Mouse (Mus musculus): Measurements from ENCODE around the gene Rbms3. TPM values are rescaled to one million over a fixed set of nuclear protein-coding genes. Genes with fewer than 3 reads are reported as not detected.

Gene Rbms3
- total and polyA plus RNA-seq, 2 experiments from 2014 or later = 56.3 to 77.9 TPM

DNA sequence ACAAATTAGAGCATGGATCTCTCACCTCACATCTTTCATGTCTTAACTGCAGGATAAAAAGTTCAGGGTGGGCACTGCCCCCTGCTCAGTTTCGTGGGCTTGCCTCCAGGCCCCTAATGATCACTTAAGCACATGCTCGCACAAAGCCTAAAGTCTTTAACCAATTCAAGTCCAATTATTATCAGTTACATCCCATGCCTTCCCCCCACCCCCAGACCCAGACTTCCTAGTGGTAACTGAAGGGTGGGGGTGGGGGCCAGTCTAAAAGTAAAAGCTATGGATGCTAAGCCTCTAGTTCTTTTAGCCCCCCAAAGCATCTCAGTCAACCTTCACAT is 378.9 kb downstream of the Rbms3 start:
- Histone ChIP-seq H3K9me3 (ENCODE audit: low read length) (no peaks in the 10 kb centered on the region), H3K36me3 (ENCODE audit: insufficient read depth, low read length) (no peaks in the 10 kb centered on the region), H3K4me2 (ENCODE audit: low read depth, low read length) (peak overlapping the region; percentile 75), H3K9ac (replicated peaks; ENCODE audit: low read length) (peak overlapping the region; percentile 60), H3K4me1 (ENCODE audit: insufficient read depth, low read length) (peaks cover 6% of the 10 kb centered on the region), H3K27me3 (ENCODE audit: insufficient read depth, low read length) (no peaks in the 10 kb centered on the region), H3K27ac (peak overlapping the region; percentile 16; the same call in 1 of the 2 replicates), H3K4me3 (ENCODE audit: low read length) (peak overlapping the region; percentile 52)
- WGBS = 11% methylated on average over 2 of the region's 2 CpGs
- no peak; the same call in 1 of the 2 replicates for ATAC-seq
- no peak for TF ChIP-seq CTCF (IDR thresholded peaks at IDR 0.05; ENCODE audit: low read depth)
- no peak for DNase-seq (ENCODE audit: low spot score)

GRCm38 (mm10) chr9:117250036-117250830 is 379.5 kb downstream of the Rbms3 start:
- H3K4me3 ChIP-seq (ENCODE audit: low read length) = peak overlapping the region; percentile 52
- no peak for TF ChIP-seq CTCF (IDR thresholded peaks at IDR 0.05; ENCODE audit: low read depth)
- H3K9me3 ChIP-seq (ENCODE audit: low read length) = no peaks in the 10 kb centered on the region
- peak overlapping the region; percentile 60 for H3K9ac ChIP-seq (replicated peaks; ENCODE audit: low read length)
- ATAC-seq = peak; percentile 39; the same call in 1 of the 2 replicates
- H3K27ac ChIP-seq = peak overlapping the region; percentile 16; the same call in 1 of the 2 replicates
- peaks cover 6% of the 10 kb centered on the region for H3K4me1 ChIP-seq (ENCODE audit: insufficient read depth, low read length)
- H3K4me2 ChIP-seq (ENCODE audit: low read depth, low read length) = peak overlapping the region; percentile 75
- no peaks in the 10 kb centered on the region for H3K27me3 ChIP-seq (ENCODE audit: insufficient read depth, low read length)
- no peaks in the 10 kb centered on the region for H3K36me3 ChIP-seq (ENCODE audit: insufficient read depth, low read length)
- 21% methylated on average over 13 of the region's 13 CpGs for WGBS
- peak; percentile 37 for DNase-seq (ENCODE audit: low spot score)

DNA sequence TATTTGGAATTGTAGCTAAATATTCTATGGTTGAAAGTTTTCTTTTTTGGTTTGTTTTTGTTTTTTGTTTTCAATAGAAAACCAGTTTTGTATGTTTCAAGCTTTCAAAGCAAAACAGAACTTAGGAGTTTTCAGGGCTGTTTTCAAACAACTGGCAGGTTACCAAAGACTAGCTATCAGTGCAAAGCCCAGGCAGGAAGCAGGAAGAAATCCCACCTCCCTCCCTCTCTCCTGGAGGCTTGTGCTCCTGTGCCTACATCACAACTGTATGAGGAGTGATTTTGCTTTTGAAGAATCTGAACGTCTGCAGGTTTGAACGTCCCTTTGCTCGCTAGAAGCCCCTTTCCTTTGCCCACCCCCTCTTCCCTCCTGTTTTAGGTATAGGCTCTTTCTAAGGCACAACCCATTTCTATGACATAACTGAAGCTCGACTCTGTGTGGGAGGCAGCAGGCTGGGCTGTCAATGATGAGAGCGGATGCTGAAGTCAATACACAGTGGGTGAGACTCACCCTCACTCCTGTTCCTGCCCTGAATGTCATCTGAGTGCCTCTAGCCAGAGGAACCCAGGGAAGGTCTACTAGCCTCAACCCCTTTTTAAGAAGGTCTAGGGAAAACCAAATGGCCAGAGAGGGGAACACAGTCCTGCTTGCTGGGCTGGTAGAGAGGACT is 382.3 kb downstream of the Rbms3 start:
- TF ChIP-seq CTCF (IDR thresholded peaks at IDR 0.05; ENCODE audit: low read depth) = no peak
- Histone ChIP-seq H3K27me3 (ENCODE audit: insufficient read depth, low read length) (no peaks in the 10 kb centered on the region), H3K27ac (no peak overlapping the region), H3K4me3 (ENCODE audit: low read length) (no peak overlapping the region), H3K9me3 (ENCODE audit: low read length) (no peaks in the 10 kb centered on the region), H3K4me1 (ENCODE audit: insufficient read depth, low read length) (peaks cover 6% of the 10 kb centered on the region; the same call in 1 of the 2 replicates), H3K4me2 (ENCODE audit: low read depth, low read length) (peak overlapping the region; percentile 43), H3K9ac (replicated peaks; ENCODE audit: low read length) (no peak overlapping the region), H3K36me3 (ENCODE audit: insufficient read depth, low read length) (no peaks in the 10 kb centered on the region)
- 39% methylated on average over 5 of the region's 5 CpGs for WGBS
- no peak for ATAC-seq
- no peak for DNase-seq (ENCODE audit: low spot score)

DNA sequence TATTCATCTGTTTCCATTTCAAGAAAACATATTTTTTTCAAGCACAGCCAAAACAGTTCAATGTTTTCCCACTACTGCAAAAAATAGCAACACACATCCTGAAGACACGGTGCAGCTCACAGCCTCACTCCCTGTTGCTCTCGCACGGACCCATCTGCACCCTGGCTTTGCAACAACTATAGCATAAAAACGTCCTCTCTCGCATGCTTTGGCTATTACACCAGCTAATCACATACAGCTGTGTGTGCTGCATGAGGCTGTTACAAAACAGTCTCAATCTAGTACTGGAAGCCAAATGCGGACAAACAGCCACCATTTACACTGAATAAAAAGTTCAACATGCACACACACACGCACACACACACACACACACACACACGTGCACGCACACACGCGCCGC is 383.5 kb downstream of the Rbms3 start:
- Histone ChIP-seq H3K4me2 (ENCODE audit: low read depth, low read length) (peak overlapping the region; percentile 10; the same call in 1 of the 2 replicates), H3K4me1 (ENCODE audit: insufficient read depth, low read length) (peaks cover 6% of the 10 kb centered on the region; the same call in 1 of the 2 replicates), H3K9me3 (ENCODE audit: low read length) (no peaks in the 10 kb centered on the region), H3K27ac (no peak overlapping the region), H3K27me3 (ENCODE audit: insufficient read depth, low read length) (no peaks in the 10 kb centered on the region), H3K36me3 (ENCODE audit: insufficient read depth, low read length) (no peaks in the 10 kb centered on the region), H3K9ac (replicated peaks; ENCODE audit: low read length) (no peak overlapping the region), H3K4me3 (ENCODE audit: low read length) (no peak overlapping the region)
- TF ChIP-seq CTCF (IDR thresholded peaks at IDR 0.05; ENCODE audit: low read depth) = no peak
- WGBS = 72% methylated on average over 12 of the region's 12 CpGs
- DNase-seq (ENCODE audit: low spot score) = no peak
- ATAC-seq = no peak

DNA sequence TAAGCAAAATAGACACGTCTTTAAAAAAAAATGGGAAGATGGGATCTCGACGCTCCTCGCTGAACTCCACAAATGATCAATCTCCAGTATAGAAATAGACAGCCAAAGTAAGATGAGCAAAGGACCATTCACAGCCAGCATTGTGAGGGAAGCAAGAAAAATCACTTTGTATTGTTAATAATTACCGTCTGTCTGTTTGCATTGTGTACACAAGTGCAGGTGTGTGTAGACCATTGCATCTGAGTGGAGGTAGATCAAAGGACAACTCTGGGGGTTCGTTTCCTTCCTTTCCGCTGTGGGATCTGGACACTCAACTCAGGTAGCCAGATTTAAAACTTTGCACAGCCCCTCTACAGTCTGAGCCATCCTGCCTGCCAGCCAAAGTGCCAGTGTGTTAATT is 386.3 kb downstream of the Rbms3 start:
- Histone ChIP-seq H3K36me3 (ENCODE audit: insufficient read depth, low read length) (no peaks in the 10 kb centered on the region), H3K4me3 (ENCODE audit: low read length) (no peak overlapping the region), H3K9me3 (ENCODE audit: low read length) (no peaks in the 10 kb centered on the region), H3K27me3 (ENCODE audit: insufficient read depth, low read length) (no peaks in the 10 kb centered on the region), H3K4me2 (ENCODE audit: low read depth, low read length) (no peak overlapping the region), H3K9ac (replicated peaks; ENCODE audit: low read length) (no peak overlapping the region), H3K27ac (no peak overlapping the region), H3K4me1 (ENCODE audit: insufficient read depth, low read length) (peaks cover 6% of the 10 kb centered on the region; the same call in 1 of the 2 replicates)
- no peak for TF ChIP-seq CTCF (IDR thresholded peaks at IDR 0.05; ENCODE audit: low read depth)
- DNase-seq (ENCODE audit: low spot score) (no peak), ATAC-seq (no peak)
- WGBS = 92% methylated on average over 7 of the region's 7 CpGs

DNA sequence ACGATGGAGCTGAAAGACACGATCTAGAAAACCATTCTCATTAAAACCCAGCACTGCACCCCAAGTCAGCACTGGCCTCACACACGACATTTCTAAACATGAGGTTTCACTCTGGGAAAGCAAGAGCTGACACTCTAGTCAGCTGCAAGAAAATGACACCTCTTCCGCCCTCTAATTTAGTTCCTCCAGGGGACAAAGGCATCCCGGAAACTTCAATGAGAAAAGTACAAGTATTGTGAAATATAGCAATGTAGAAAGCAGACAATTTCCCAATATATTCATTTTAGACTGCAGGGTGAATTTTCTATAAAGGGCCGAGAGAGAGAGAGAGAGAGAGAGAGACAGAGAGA is 395.0 kb downstream of the Rbms3 start:
- no peak for DNase-seq (ENCODE audit: low spot score)
- TF ChIP-seq CTCF (IDR thresholded peaks at IDR 0.05; ENCODE audit: low read depth) = no peak
- 71% methylated on average over 6 of the region's 6 CpGs for WGBS

More for the DNA sequence above, 395.0 kb downstream of the Rbms3 start:
- no peak overlapping the region for H3K4me3 ChIP-seq (ENCODE audit: low read length)
- ATAC-seq = no peak
- no peaks in the 10 kb centered on the region for H3K4me1 ChIP-seq (ENCODE audit: insufficient read depth, low read length)
- no peak overlapping the region for H3K4me2 ChIP-seq (ENCODE audit: low read depth, low read length)
- H3K9me3 ChIP-seq (ENCODE audit: low read length) = no peaks in the 10 kb centered on the region
- H3K9ac ChIP-seq (replicated peaks; ENCODE audit: low read length) = no peak overlapping the region
- no peak overlapping the region for H3K27ac ChIP-seq
- H3K27me3 ChIP-seq (ENCODE audit: insufficient read depth, low read length) = no peaks in the 10 kb centered on the region
- no peaks in the 10 kb centered on the region for H3K36me3 ChIP-seq (ENCODE audit: insufficient read depth, low read length)
